Mouse (Mus musculus) hindbrain, embryonic 12.5 days (tissue): ENCODE data around the gene Kyat1. TPM values are rescaled to one million over a fixed set of nuclear protein-coding genes. Genes with fewer than 3 reads are reported as not detected.
"Not testable (repeated sequence)": the region's sequence is repeated elsewhere in the genome, so short reads cannot be mapped to it uniquely, and the experiment has no call there.

ENCODE experiments used
- ATAC-seq: fragments of 200-750 bp; cut with Nextera tagmentation; 2 replicates; pipeline ENCODE4 v1.8.0; 2017; ENCODE audit warnings: moderate TSS enrichment; ENCODE audit not compliant: low FRiP score
- H3K27ac ChIP-seq: fragments of 300-500 bp; sonication (generic); 2 replicates; pipeline ENCODE4 v1.5.1; 2016; ENCODE audit warnings: mild to moderate bottlenecking
- H3K27me3 ChIP-seq: fragments of 300-500 bp; sonication (generic); 2 replicates; pipeline ENCODE4 v1.6.1; 2016; ENCODE audit warnings: mild to moderate bottlenecking
- H3K36me3 ChIP-seq: fragments of 300-500 bp; sonication (generic); 2 replicates; pipeline ENCODE4 v1.6.1; 2016; ENCODE audit warnings: mild to moderate bottlenecking
- H3K4me1 ChIP-seq: fragments of 300-500 bp; sonication (generic); 2 replicates; pipeline ENCODE4 v1.6.1; 2016
- H3K4me2 ChIP-seq: fragments of 300-500 bp; sonication (generic); replicated peaks from 2 replicates; pipeline ENCODE4 v1.6.1; 2016; ENCODE audit warnings: mild to moderate bottlenecking
- H3K4me3 ChIP-seq: fragments of 300-500 bp; sonication (generic); 2 replicates; pipeline ENCODE4 v1.5.1; 2016; ENCODE audit warnings: mild to moderate bottlenecking
- H3K9ac ChIP-seq: fragments of 300-500 bp; sonication (generic); 2 replicates; pipeline ENCODE4 v1.6.1; 2016; ENCODE audit warnings: mild to moderate bottlenecking, moderate library complexity
- H3K9me3 ChIP-seq: fragments of 300-500 bp; sonication (generic); replicated peaks from 2 replicates; pipeline ENCODE4 v1.6.1; 2016; ENCODE audit warnings: mild to moderate bottlenecking
- WGBS: fragments of 180-500 bp; shearing (Covaris S2); methylation state at CpG from one replicate; pipeline ENCODE4 v1.1.7; 2016; 5-methylcytosine and 5-hydroxymethylcytosine counted together
- polyA plus RNA-seq: library from polyadenylated mRNA; unstranded; fragments of >200 nt; fragmentation: Nextera tagmentation; extraction: Ambion mirVana; gene quantifications from 2 replicates; pipeline ENCODE4 v1.2.1, GENCODE M21; 2016

Kyat1 gene
- polyA plus RNA-seq, 1 experiment from 2014 or later: 10.4 TPM

GRCm38 (mm10) chr2:30159871-30160270, 45.8 kb downstream of the Kyat1 start:
- 84% methylated on average over 9 of the region's 10 CpGs for WGBS
- H3K4me2 ChIP-seq, ATAC-seq, H3K4me3 ChIP-seq, H3K9ac ChIP-seq, H3K27me3 ChIP-seq, H3K27ac ChIP-seq, H3K36me3 ChIP-seq, H3K9me3 ChIP-seq, H3K4me1 ChIP-seq: not testable (repeated sequence)

- no peak for ATAC-seq
Observed at GRCm38 (mm10) chr2:30152616-30153015, 53.0 kb downstream of the Kyat1 start.

GRCm38 (mm10) chr2:30151840-30152239, 53.8 kb downstream of the Kyat1 start:
- Histone ChIP-seq H3K9ac (no peak overlapping the region), H3K4me1 (no peaks in the 10 kb centered on the region), H3K4me3 (no peak overlapping the region), H3K4me2 (no peak overlapping the region), H3K9me3 (no peaks in the 10 kb centered on the region), H3K27me3 (no peaks in the 10 kb centered on the region), H3K36me3 (peaks cover 51% of the 10 kb centered on the region), H3K27ac (no peak overlapping the region)
- no peak for ATAC-seq
- WGBS: 92% methylated on average over 11 of the region's 11 CpGs

More at GRCm38 (mm10) chr2:30152616-30153015, 53.0 kb downstream of the Kyat1 start:
- Histone ChIP-seq H3K36me3 (peaks cover 44% of the 10 kb centered on the region), H3K4me3 (no peak overlapping the region), H3K4me2 (no peak overlapping the region), H3K4me1 (no peaks in the 10 kb centered on the region), H3K9ac (no peak overlapping the region), H3K27ac (no peak overlapping the region), H3K9me3 (no peaks in the 10 kb centered on the region), H3K27me3 (no peaks in the 10 kb centered on the region)
- 77% methylated on average over 8 of the region's 8 CpGs for WGBS

GRCm38 (mm10) chr2:30147466-30147865, 58.2 kb downstream of the Kyat1 start:
- Histone ChIP-seq H3K4me1 (no peaks in the 10 kb centered on the region), H3K4me3 (no peak overlapping the region), H3K36me3 (peaks cover 91% of the 10 kb centered on the region), H3K9ac (no peak overlapping the region), H3K9me3 (no peaks in the 10 kb centered on the region), H3K4me2 (no peak overlapping the region), H3K27me3 (no peaks in the 10 kb centered on the region), H3K27ac (no peak overlapping the region)
- no peak for ATAC-seq
- WGBS: 95% methylated on average over 4 of the region's 4 CpGs

GRCm38 (mm10) chr2:30144436-30144835, 61.2 kb downstream of the Kyat1 start:
- Histone ChIP-seq H3K4me2 (no peak overlapping the region), H3K36me3 (peaks cover 89% of the 10 kb centered on the region), H3K27ac (no peak overlapping the region), H3K4me1 (no peaks in the 10 kb centered on the region), H3K9ac (no peak overlapping the region), H3K27me3 (no peaks in the 10 kb centered on the region), H3K4me3 (no peak overlapping the region), H3K9me3 (no peaks in the 10 kb centered on the region)
- WGBS: 94% methylated on average over 4 of the region's 4 CpGs
- no peak for ATAC-seq

GRCm38 (mm10) chr2:30140021-30140420, 65.6 kb downstream of the Kyat1 start:
- ATAC-seq, H3K27ac ChIP-seq, H3K9me3 ChIP-seq, H3K4me3 ChIP-seq, H3K9ac ChIP-seq, H3K4me2 ChIP-seq, H3K27me3 ChIP-seq, H3K4me1 ChIP-seq: not testable (repeated sequence)
- WGBS: 95% methylated on average over 4 of the region's 4 CpGs
- H3K36me3 ChIP-seq: peaks cover 64% of the 10 kb centered on the region

GRCm38 (mm10) chr2:30136458-30136857, 69.2 kb downstream of the Kyat1 start:
- WGBS: 89% methylated on average over 10 of the region's 10 CpGs
- no peak overlapping the region for H3K4me2 ChIP-seq
- no peaks in the 10 kb centered on the region for H3K9me3 ChIP-seq
- no peak overlapping the region for H3K27ac ChIP-seq
- H3K9ac ChIP-seq: no peak overlapping the region
- H3K27me3 ChIP-seq: no peaks in the 10 kb centered on the region
- peaks cover 30% of the 10 kb centered on the region for H3K36me3 ChIP-seq
- H3K4me3 ChIP-seq: no peak overlapping the region
- H3K4me1 ChIP-seq: peaks cover 25% of the 10 kb centered on the region
- no peak for ATAC-seq

Other genes with a start within 250 kb of the Kyat1 start
- gene Sptan1, start 240.3 kb downstream of the Kyat1 start, polyA plus RNA-seq: 179 and 188 TPM in 2 replicates
- gene Wdr34, start 157.0 kb downstream of the Kyat1 start, polyA plus RNA-seq: 40.4 and 41.0 TPM in 2 replicates
- gene Set, start 148.5 kb downstream of the Kyat1 start, polyA plus RNA-seq: 558 and 568 TPM in 2 replicates
- gene Pkn3, start 128.2 kb downstream of the Kyat1 start, polyA plus RNA-seq: 7.0 and 7.2 TPM in 2 replicates
- gene Zdhhc12, start 112.2 kb downstream of the Kyat1 start, polyA plus RNA-seq: 23.7 and 25.5 TPM in 2 replicates
- 11.8 and 12.6 TPM in 2 replicates for gene Zer1, start 81.3 kb downstream of the Kyat1 start, polyA plus RNA-seq
- 10.3 and 10.6 TPM in 2 replicates for gene Tbc1d13, start 72.1 kb downstream of the Kyat1 start, polyA plus RNA-seq
- 15.7 and 16.2 TPM in 2 replicates for gene Endog, start 34.4 kb downstream of the Kyat1 start, polyA plus RNA-seq
- 63.7 and 63.9 TPM in 2 replicates for gene Spout1, start 27.4 kb downstream of the Kyat1 start, polyA plus RNA-seq
- gene Lrrc8a, start 31.9 kb upstream of the Kyat1 start, polyA plus RNA-seq: 39.3 and 42.2 TPM in 2 replicates
- gene Gm28035, start 34.7 kb upstream of the Kyat1 start, polyA plus RNA-seq: 0.30 and 0.36 TPM in 2 replicates
- 5.0 and 5.6 TPM in 2 replicates for gene Phyhd1, start 60.4 kb upstream of the Kyat1 start, polyA plus RNA-seq
- gene Gm28038, start 75.2 kb upstream of the Kyat1 start, polyA plus RNA-seq: not detected in 2 replicates
- 25.5 and 26.2 TPM in 2 replicates for gene Dolk, start 80.5 kb upstream of the Kyat1 start, polyA plus RNA-seq
- 33.9 and 36.6 TPM in 2 replicates for gene Nup188, start 80.5 kb upstream of the Kyat1 start, polyA plus RNA-seq
- 113 and 116 TPM in 2 replicates for gene Sh3glb2, start 153.5 kb upstream of the Kyat1 start, polyA plus RNA-seq
- gene Miga2, start 158.4 kb upstream of the Kyat1 start, polyA plus RNA-seq: 29.3 and 30.7 TPM in 2 replicates
- gene Dolpp1, start 186.4 kb upstream of the Kyat1 start, polyA plus RNA-seq: 46.9 and 50.2 TPM in 2 replicates
- gene Crat, start 210.0 kb upstream of the Kyat1 start, polyA plus RNA-seq: 23.9 and 26.8 TPM in 2 replicates
- 133 and 134 TPM in 2 replicates for gene Ptpa, start 210.2 kb upstream of the Kyat1 start, polyA plus RNA-seq